Mouse (Mus musculus): ENCODE measurements around the gene Cldn5. TPM values are rescaled to one million over a fixed set of nuclear protein-coding genes. Genes with fewer than 3 reads are reported as not detected.
A peak's percentile ranks its signal among the peaks of the same experiment; 100 is the strongest.

The Cldn5 gene
- polyA plus RNA-seq, 1 experiment = 0.02 TPM

DNA sequence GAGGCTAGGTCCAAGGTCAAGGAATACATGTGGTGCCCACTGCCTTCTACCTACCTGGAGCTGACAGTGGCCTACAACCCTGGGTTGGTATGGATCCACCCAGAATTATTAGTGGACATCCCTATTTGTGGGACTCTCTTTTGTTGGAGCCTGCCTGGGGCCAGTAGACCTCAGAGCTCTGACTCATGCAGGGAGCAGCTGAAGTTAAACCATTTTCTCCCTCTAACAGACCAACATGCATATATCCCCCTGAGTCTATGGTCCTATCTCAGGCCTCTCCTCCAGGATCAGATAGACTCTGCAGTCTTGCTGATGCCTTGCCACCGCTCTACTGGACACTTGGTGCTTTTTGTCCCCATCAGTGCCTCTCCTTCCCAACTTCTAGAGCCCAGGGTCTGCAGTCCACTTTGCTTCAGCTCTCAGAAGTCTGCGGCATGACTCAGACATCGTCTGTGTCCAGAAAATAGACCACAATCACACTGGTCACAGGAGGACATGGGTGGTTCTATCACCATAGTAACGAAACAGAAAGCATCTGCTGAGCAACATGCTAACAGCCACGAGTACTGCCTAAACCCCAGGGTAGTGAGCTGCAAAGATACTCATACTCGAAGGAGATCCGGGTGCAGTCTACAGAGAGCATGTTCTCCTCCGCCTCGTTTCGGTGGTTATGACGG lies 18.7 kb downstream of the Cldn5 start:
- no peak for TF ChIP-seq USF1 (IDR thresholded peaks at IDR 0.05; ENCODE audit: low read depth)
- no peak for TF ChIP-seq MYOG (IDR thresholded peaks at IDR 0.05; ENCODE audit: control insufficient read depth, extremely low read depth, insufficient read length)
- no peak for TF ChIP-seq CTCF (IDR thresholded peaks at IDR 0.05; ENCODE audit: control insufficient read depth, insufficient read depth, insufficient read length)
- peak; percentile 56 for TF ChIP-seq MYOD1 (IDR thresholded peaks at IDR 0.05; ENCODE audit: control insufficient read depth, insufficient read length, low read depth)
- no peak for TF ChIP-seq CEBPB (IDR thresholded peaks at IDR 0.05; ENCODE audit: low read depth)
- no peak for TF ChIP-seq FOSL1 (IDR thresholded peaks at IDR 0.05; ENCODE audit: insufficient read depth, low read length, poor library complexity, severe bottlenecking)
- TF ChIP-seq MAX (IDR thresholded peaks at IDR 0.05) = peak; percentile 86
- H3K36me3 ChIP-seq (ENCODE audit: control insufficient read depth, insufficient read depth) = peaks cover 71% of the 10 kb centered on the region
- no peaks in the 10 kb centered on the region for H3K79me2 ChIP-seq (ENCODE audit: control insufficient read depth, insufficient read depth)
- H3K4me3 ChIP-seq (ENCODE audit: insufficient read depth, poor library complexity, severe bottlenecking) = no peak overlapping the region
- H3K27me3 ChIP-seq (ENCODE audit: control insufficient read depth, insufficient read depth, insufficient read length) = no peaks in the 10 kb centered on the region
- H3K79me3 ChIP-seq (ENCODE audit: low read depth) = no peaks in the 10 kb centered on the region
- H3ac ChIP-seq (ENCODE audit: control insufficient read depth, insufficient read length, low read depth) = peak overlapping the region; percentile 24

- H3K36me3 ChIP-seq (ENCODE audit: control insufficient read depth, insufficient read depth) = peaks cover 69% of the 10 kb centered on the region
- TF ChIP-seq FOSL1 (IDR thresholded peaks at IDR 0.05; ENCODE audit: insufficient read depth, low read length, poor library complexity, severe bottlenecking) (no peak), MYOG (IDR thresholded peaks at IDR 0.05; ENCODE audit: control insufficient read depth, extremely low read depth, insufficient read length) (no peak), MYOD1 (IDR thresholded peaks at IDR 0.05; ENCODE audit: control insufficient read depth, insufficient read length, low read depth) (no peak), CTCF (IDR thresholded peaks at IDR 0.05; ENCODE audit: control insufficient read depth, insufficient read depth, insufficient read length) (no peak), USF1 (IDR thresholded peaks at IDR 0.05; ENCODE audit: low read depth) (no peak), MAX (IDR thresholded peaks at IDR 0.05) (no peak), CEBPB (IDR thresholded peaks at IDR 0.05; ENCODE audit: low read depth) (no peak)
- H3K4me3 ChIP-seq (ENCODE audit: insufficient read depth, poor library complexity, severe bottlenecking) = no peak overlapping the region
Measured at GRCm38 (mm10) chr16:18796645-18797044, 20.0 kb downstream of the Cldn5 start.

DNA sequence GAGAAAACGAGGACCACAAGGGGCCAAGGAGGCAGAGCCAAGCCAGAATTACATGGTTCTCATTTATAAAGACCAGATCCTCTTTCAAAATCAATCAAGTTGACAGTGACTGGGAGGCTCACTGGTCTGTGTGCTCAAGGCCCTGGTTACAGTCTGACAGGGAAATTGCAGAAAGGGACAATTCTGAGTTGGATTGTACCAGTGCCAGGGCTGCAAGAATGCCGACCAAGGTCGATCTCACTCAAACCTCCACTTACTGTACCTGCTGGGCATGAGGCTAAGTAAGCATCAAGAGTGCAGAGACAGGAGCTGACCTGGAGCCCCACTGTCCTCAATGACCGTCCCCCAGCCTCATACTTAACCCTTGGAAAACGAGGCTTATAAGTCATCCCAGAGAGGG lies 21.5 kb downstream of the Cldn5 start:
- Histone ChIP-seq H3ac (ENCODE audit: control insufficient read depth, insufficient read length, low read depth) (no peak overlapping the region), H3K79me2 (ENCODE audit: control insufficient read depth, insufficient read depth) (no peaks in the 10 kb centered on the region), H3K27me3 (ENCODE audit: control insufficient read depth, insufficient read depth, insufficient read length) (no peaks in the 10 kb centered on the region), H3K79me3 (ENCODE audit: low read depth) (no peaks in the 10 kb centered on the region), H3K36me3 (ENCODE audit: control insufficient read depth, insufficient read depth) (peaks cover 65% of the 10 kb centered on the region), H3K4me3 (ENCODE audit: insufficient read depth, poor library complexity, severe bottlenecking) (no peak overlapping the region)
- TF ChIP-seq CTCF (IDR thresholded peaks at IDR 0.05; ENCODE audit: control insufficient read depth, insufficient read depth, insufficient read length) = no peak

More at GRCm38 (mm10) chr16:18796645-18797044, 20.0 kb downstream of the Cldn5 start:
- H3K79me3 ChIP-seq (ENCODE audit: low read depth) = no peaks in the 10 kb centered on the region
- H3K27me3 ChIP-seq (ENCODE audit: control insufficient read depth, insufficient read depth, insufficient read length) = no peaks in the 10 kb centered on the region
- H3ac ChIP-seq (ENCODE audit: control insufficient read depth, insufficient read length, low read depth) = no peak overlapping the region
- no peaks in the 10 kb centered on the region for H3K79me2 ChIP-seq (ENCODE audit: control insufficient read depth, insufficient read depth)

- H3ac ChIP-seq (ENCODE audit: control insufficient read depth, insufficient read length, low read depth) = no peak overlapping the region
- peaks cover 63% of the 10 kb centered on the region for H3K36me3 ChIP-seq (ENCODE audit: control insufficient read depth, insufficient read depth)
- no peaks in the 10 kb centered on the region for H3K79me3 ChIP-seq (ENCODE audit: low read depth)
- no peaks in the 10 kb centered on the region for H3K27me3 ChIP-seq (ENCODE audit: control insufficient read depth, insufficient read depth, insufficient read length)
- TF ChIP-seq CEBPB (IDR thresholded peaks at IDR 0.05; ENCODE audit: low read depth) (no peak), CTCF (IDR thresholded peaks at IDR 0.05; ENCODE audit: control insufficient read depth, insufficient read depth, insufficient read length) (peak; percentile 70)
- H3K79me2 ChIP-seq (ENCODE audit: control insufficient read depth, insufficient read depth) = no peaks in the 10 kb centered on the region
- no peak overlapping the region for H3K4me3 ChIP-seq (ENCODE audit: insufficient read depth, poor library complexity, severe bottlenecking)
Measured at GRCm38 (mm10) chr16:18798841-18799240, 22.2 kb downstream of the Cldn5 start.

DNA sequence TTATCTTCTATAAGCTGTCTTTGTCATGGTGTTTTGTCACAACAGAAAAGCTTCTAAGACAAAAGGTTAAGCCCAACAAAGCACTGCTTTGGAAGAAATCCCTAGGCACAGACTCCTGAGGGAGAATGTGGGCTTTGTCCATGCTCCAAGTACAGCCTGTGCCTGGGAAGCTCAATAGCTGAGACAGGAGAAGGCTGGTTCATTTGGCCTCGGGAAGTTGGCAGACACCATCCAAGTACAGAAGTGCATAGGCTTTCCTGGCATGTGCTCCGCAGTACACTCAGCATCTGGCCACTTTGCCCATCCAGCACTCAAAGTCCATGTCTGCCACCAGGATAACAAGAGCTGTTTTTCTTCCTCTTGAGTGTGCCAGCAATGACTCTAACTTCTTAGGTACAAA lies 29.1 kb downstream of the Cldn5 start:
- H3K36me3 ChIP-seq (ENCODE audit: control insufficient read depth, insufficient read depth) = peaks cover 75% of the 10 kb centered on the region
- peaks cover 18% of the 10 kb centered on the region for H3K79me2 ChIP-seq (ENCODE audit: control insufficient read depth, insufficient read depth)
- H3K27me3 ChIP-seq (ENCODE audit: control insufficient read depth, insufficient read depth, insufficient read length) = no peaks in the 10 kb centered on the region
- no peak overlapping the region for H3ac ChIP-seq (ENCODE audit: control insufficient read depth, insufficient read length, low read depth)
- H3K4me3 ChIP-seq (ENCODE audit: insufficient read depth, poor library complexity, severe bottlenecking) = no peak overlapping the region
- TF ChIP-seq FOSL1 (IDR thresholded peaks at IDR 0.05; ENCODE audit: insufficient read depth, low read length, poor library complexity, severe bottlenecking) (no peak), MYOG (IDR thresholded peaks at IDR 0.05; ENCODE audit: control insufficient read depth, extremely low read depth, insufficient read length) (no peak), MAX (IDR thresholded peaks at IDR 0.05) (no peak), USF1 (IDR thresholded peaks at IDR 0.05; ENCODE audit: low read depth) (no peak), MYOD1 (IDR thresholded peaks at IDR 0.05; ENCODE audit: control insufficient read depth, insufficient read length, low read depth) (no peak), CTCF (IDR thresholded peaks at IDR 0.05; ENCODE audit: control insufficient read depth, insufficient read depth, insufficient read length) (no peak), CEBPB (IDR thresholded peaks at IDR 0.05; ENCODE audit: low read depth) (no peak)
- peaks cover 7% of the 10 kb centered on the region for H3K79me3 ChIP-seq (ENCODE audit: low read depth)

DNA sequence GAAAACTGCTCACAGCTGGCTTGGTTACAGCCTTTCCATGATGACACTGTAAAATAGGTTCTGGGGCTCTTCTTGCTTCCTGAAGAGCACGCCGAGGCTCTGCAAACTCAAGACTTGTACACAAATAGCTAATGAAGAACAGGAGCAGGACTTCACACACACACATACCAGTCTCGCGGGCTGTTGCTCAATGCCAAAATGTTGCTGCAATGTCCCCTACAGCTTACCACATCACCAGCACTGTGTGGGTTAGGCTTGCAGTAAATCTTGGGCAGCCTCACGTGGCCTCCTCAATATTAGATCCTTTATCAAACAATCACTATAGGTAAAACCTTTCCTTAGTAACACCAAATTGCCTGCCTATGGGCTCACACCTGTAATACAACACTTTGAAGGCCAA lies 32.4 kb downstream of the Cldn5 start:
- H3K36me3 ChIP-seq (ENCODE audit: control insufficient read depth, insufficient read depth) = peaks cover 51% of the 10 kb centered on the region
- no peak for TF ChIP-seq FOSL1 (IDR thresholded peaks at IDR 0.05; ENCODE audit: insufficient read depth, low read length, poor library complexity, severe bottlenecking)
- no peak for TF ChIP-seq USF1 (IDR thresholded peaks at IDR 0.05; ENCODE audit: low read depth)
- no peak for TF ChIP-seq CEBPB (IDR thresholded peaks at IDR 0.05; ENCODE audit: low read depth)
- TF ChIP-seq MAX (IDR thresholded peaks at IDR 0.05) = no peak
- TF ChIP-seq MYOG (IDR thresholded peaks at IDR 0.05; ENCODE audit: control insufficient read depth, extremely low read depth, insufficient read length) = no peak
- no peak for TF ChIP-seq MYOD1 (IDR thresholded peaks at IDR 0.05; ENCODE audit: control insufficient read depth, insufficient read length, low read depth)
- TF ChIP-seq CTCF (IDR thresholded peaks at IDR 0.05; ENCODE audit: control insufficient read depth, insufficient read depth, insufficient read length) = no peak

More for the DNA sequence above, 32.4 kb downstream of the Cldn5 start:
- Histone ChIP-seq H3ac (ENCODE audit: control insufficient read depth, insufficient read length, low read depth) (no peak overlapping the region), H3K79me2 (ENCODE audit: control insufficient read depth, insufficient read depth) (peaks cover 45% of the 10 kb centered on the region), H3K4me3 (ENCODE audit: insufficient read depth, poor library complexity, severe bottlenecking) (no peak overlapping the region), H3K79me3 (ENCODE audit: low read depth) (peaks cover 28% of the 10 kb centered on the region), H3K27me3 (ENCODE audit: control insufficient read depth, insufficient read depth, insufficient read length) (no peaks in the 10 kb centered on the region)

Measured in C2C12 (cell line).